Mouse (Mus musculus): ENCODE results near the gene Lrp6. TPM values are rescaled to one million over a fixed set of nuclear protein-coding genes. Genes with fewer than 3 reads are reported as not detected.
A peak's percentile ranks its signal among the peaks of the same experiment; 100 is the strongest.

Lrp6 gene
- polyA plus RNA-seq, 1 experiment from 2014 or later, result 33.3 TPM

DNA sequence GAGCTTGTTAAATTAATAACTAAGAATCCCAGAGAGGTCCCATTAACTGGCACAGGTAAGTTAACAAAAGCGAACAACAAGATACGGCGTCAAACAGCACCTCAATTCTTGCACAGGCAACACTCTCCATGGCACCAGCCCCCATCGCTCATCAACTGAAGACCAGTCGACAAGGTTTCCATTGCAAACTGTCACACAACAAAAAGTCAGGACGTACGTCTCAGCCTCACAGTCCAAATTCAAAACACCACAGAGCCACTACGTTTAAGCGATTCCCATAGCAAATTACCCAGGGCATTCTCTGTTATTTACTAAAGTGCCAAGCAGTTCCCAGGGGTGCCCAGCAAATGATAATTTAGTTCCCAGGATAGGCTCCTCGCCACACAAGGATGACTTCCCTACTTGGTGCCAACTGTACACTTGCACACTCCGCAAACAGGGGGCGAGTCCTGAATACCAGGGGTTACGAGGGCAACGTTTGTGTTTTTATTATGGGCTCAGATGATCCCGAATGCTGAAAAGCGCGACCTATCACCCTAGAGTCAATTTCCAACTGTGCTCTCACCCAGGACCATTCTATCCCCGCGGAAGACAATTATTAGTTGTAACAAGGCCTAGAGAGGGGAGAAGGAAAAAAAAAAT is 1.0 kb downstream of the Lrp6 start:
- Histone ChIP-seq H3K4me2 (peak overlapping the region; percentile 76), H3K4me3 (replicated peaks) (peak overlapping the region; percentile 97), H3K4me1 (peaks cover 24% of the 10 kb centered on the region), H3K9ac (peak overlapping the region; percentile 95), H3K27me3 (no peaks in the 10 kb centered on the region), H3K27ac (peak overlapping the region; percentile 99; the same call in 1 of the 2 replicates), H3K9me3 (no peaks in the 10 kb centered on the region), H3K36me3 (replicated peaks) (no peaks in the 10 kb centered on the region)
- 1% methylated on average over 19 of the region's 19 CpGs for WGBS
- ATAC-seq (ENCODE audit: low FRiP score), result no peak

DNA sequence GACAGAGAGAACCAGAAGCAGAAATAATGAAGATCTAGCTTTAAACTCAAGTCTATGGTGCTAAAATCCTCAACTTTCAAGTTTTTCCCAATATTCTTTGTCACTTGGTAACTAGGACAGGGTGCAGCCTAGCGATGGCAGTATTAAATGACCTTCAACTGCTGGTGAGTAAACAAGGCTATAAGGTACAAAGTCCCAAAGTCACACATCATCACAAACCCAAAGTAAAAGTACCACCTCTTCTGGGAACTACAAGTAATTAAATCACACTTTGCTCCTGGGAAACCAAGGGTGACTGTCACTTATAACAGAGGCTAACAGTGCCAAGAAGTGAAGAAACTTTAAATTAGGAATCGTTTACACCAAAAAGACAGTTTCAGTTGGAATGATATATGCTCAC is 2.2 kb downstream of the Lrp6 start:
- Histone ChIP-seq H3K4me3 (replicated peaks) (peak overlapping the region; percentile 97; the same call in 1 of the 2 replicates), H3K4me2 (peak overlapping the region; percentile 76), H3K27ac (no peak overlapping the region), H3K36me3 (replicated peaks) (no peaks in the 10 kb centered on the region), H3K4me1 (peaks cover 26% of the 10 kb centered on the region), H3K9ac (no peak overlapping the region), H3K9me3 (no peaks in the 10 kb centered on the region), H3K27me3 (no peaks in the 10 kb centered on the region)
- ATAC-seq (ENCODE audit: low FRiP score), result no peak
- 79% methylated on average over 2 of the region's 2 CpGs for WGBS

DNA sequence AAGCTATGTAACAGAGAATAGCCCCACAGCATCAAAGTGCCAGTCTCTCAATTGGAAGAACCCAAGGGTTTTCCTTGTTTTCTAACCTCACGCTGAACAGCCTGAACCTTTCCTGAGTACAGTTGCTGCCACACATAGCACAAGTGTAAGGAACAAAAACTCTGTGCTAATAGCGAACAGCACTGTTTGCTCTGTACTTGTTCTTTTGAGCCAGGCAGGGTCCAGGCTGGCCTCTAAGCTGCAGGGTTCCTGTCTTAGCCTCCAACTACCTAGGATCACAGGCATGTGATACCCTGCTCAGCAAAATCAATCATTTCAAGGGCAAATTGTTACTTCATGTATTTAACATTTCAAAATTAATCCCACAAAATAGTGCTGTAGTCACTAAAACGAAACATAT is 7.1 kb downstream of the Lrp6 start:
- ATAC-seq (ENCODE audit: low FRiP score), result no peak
- Histone ChIP-seq H3K9ac (no peak overlapping the region), H3K9me3 (no peaks in the 10 kb centered on the region), H3K4me3 (replicated peaks) (no peak overlapping the region), H3K36me3 (replicated peaks) (no peaks in the 10 kb centered on the region), H3K4me2 (no peak overlapping the region), H3K4me1 (peaks cover 37% of the 10 kb centered on the region), H3K27me3 (no peaks in the 10 kb centered on the region), H3K27ac (no peak overlapping the region)
- WGBS, result 75% methylated on average over 3 of the region's 3 CpGs

DNA sequence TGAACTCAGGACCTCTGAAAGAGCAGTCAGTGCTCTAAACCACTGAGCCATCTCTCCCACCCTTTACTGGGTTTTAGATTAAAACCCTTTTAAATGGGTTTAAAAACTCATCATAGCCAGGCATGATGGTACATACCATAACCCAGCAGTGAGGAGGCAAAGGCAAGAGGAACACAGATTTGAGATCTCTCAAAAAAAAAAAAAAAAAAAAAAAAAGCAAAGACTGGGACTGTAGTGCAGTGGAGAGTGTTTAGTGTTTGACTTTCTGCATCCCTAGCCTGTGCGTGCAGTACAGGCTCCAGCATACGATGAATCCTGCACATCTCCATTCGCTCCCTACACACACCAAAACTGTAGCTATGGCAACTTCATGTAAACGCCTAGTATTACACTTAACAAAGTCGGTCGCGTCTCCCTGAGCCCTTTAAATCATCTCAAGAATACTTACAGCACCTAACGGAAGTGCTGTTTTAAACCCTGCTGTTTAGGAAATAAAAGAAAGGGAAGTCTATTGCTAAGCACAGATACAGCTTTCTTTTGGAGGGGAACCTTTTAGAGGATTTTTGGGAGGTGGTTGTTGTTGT is 8.1 kb downstream of the Lrp6 start:
- 62% methylated on average over 8 of the region's 8 CpGs for WGBS

DNA sequence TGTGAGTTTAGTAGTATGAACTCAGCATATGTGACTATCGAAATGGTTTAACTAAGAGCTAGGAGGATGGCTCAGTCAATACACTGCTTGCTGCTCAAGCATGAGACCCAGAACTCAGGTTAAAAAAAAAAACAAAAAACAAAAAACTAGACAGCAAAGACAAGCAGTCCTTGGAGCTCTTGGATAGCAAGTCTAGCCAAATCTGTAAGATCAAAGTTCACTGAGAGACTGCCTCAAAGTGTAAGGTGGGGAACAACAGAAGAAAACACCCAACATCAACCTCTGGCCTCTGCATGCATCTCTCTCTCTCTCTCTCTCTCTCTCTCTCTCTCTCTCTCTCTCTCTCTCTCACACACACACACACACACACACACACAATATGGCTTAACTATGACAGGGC is 9.7 kb downstream of the Lrp6 start:
- Histone ChIP-seq H3K27ac (no peak overlapping the region), H3K36me3 (replicated peaks) (no peaks in the 10 kb centered on the region), H3K4me1 (peaks cover 31% of the 10 kb centered on the region), H3K9me3 (no peaks in the 10 kb centered on the region), H3K4me2 (no peak overlapping the region), H3K27me3 (no peaks in the 10 kb centered on the region), H3K4me3 (replicated peaks) (no peak overlapping the region), H3K9ac (no peak overlapping the region)
- 94% methylated on average over 1 of the region's 1 CpGs for WGBS
- ATAC-seq (ENCODE audit: low FRiP score), result no peak

More for the DNA sequence above, 8.1 kb downstream of the Lrp6 start:
- Histone ChIP-seq H3K27ac (no peak overlapping the region), H3K27me3 (no peaks in the 10 kb centered on the region), H3K4me2 (no peak overlapping the region), H3K36me3 (replicated peaks) (no peaks in the 10 kb centered on the region), H3K9ac (no peak overlapping the region), H3K4me1 (peaks cover 31% of the 10 kb centered on the region), H3K4me3 (replicated peaks) (no peak overlapping the region), H3K9me3 (no peaks in the 10 kb centered on the region)
- ATAC-seq (ENCODE audit: low FRiP score), result no peak

DNA sequence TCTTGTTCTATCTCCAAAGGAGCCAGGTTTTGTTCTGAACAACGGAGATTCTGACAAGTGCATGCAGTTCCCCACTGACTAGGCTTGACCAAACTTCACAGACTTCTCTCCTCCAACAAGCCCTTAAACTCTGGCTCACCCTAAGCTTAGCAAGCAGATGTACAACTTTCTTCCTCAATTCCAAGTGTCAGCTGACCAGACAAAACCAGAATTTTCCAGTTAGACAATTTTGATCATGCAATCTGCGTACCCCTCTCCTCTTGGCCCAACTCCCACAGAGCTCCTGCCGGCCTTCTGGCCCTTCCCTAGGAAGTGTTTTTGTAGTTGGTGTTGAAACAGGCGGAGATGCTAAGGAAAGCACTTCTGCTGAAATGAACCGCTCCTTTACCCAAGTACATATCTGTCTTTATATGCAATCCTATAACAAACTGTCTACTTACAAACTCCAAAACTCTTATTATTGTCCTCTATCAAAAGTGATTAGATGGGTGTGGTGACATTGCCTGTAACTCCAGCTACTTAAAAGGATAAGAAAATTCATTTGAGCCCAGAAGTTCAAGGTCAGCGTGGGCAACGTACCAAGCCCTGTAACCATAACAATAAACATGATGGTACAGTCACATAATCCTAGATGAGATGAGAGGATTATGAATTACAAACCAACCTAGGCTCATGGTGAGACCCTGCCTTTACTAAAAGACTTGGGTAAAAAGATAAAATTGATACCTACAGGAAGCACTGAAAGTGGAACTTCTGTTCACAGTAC is 10.4 kb downstream of the Lrp6 start:
- H3K4me2 ChIP-seq, result no peak overlapping the region
- WGBS, result 84% methylated on average over 7 of the region's 7 CpGs
- no peak overlapping the region for H3K27ac ChIP-seq
- ATAC-seq (ENCODE audit: low FRiP score), result no peak
- no peak overlapping the region for H3K4me3 ChIP-seq (replicated peaks)
- H3K9ac ChIP-seq, result no peak overlapping the region
- H3K36me3 ChIP-seq (replicated peaks), result no peaks in the 10 kb centered on the region
- H3K4me1 ChIP-seq, result peaks cover 31% of the 10 kb centered on the region
- no peaks in the 10 kb centered on the region for H3K9me3 ChIP-seq
- H3K27me3 ChIP-seq, result no peaks in the 10 kb centered on the region

DNA sequence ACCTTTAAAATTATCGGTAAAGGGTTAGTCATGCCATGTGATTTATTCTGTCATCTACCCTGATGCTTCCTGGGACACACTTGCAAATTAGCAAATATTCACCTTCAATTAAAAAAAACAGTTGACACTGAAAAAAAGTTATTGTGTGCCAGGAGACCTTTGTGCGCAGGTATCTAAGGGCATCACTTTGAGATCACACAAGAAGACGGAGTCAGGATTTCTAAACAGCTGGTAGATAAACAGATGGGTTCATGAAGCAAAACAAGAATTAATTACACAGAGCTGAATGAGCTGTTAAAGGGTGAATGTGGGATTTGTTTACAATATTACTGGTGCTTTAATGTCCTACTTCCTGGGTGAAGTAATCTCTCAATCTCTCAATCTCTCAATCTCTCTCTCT is 11.6 kb downstream of the Lrp6 start:
- Histone ChIP-seq H3K4me1 (peaks cover 31% of the 10 kb centered on the region), H3K9me3 (no peaks in the 10 kb centered on the region), H3K36me3 (replicated peaks) (no peaks in the 10 kb centered on the region), H3K4me2 (no peak overlapping the region), H3K9ac (no peak overlapping the region), H3K27me3 (no peaks in the 10 kb centered on the region), H3K4me3 (replicated peaks) (no peak overlapping the region), H3K27ac (no peak overlapping the region)
- no peak for ATAC-seq (ENCODE audit: low FRiP score)
- 66% methylated on average over 3 of the region's 3 CpGs for WGBS

DNA sequence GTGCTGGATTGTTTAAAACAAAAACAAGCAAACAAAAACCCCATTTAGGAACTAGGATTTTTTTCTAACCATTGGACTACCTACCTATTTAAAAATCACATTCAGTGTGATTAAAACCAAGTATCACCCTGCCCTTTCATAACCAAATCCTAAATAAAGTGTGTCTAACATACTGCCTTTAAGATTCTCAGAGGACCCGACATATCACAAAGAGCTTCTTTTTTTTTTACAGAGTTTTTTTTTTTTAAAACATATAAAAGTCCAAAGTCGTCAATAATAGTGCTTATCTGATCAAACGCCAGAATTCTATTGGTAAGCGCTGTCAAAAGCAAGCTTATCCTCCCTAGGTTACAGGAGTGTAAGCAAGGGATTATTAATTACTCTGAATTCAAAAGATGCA is 12.5 kb downstream of the Lrp6 start:
- 53% methylated on average over 4 of the region's 4 CpGs for WGBS
- Histone ChIP-seq H3K4me3 (replicated peaks) (no peak overlapping the region), H3K27ac (no peak overlapping the region), H3K36me3 (replicated peaks) (no peaks in the 10 kb centered on the region), H3K9ac (no peak overlapping the region), H3K4me2 (no peak overlapping the region), H3K4me1 (peaks cover 26% of the 10 kb centered on the region), H3K9me3 (no peaks in the 10 kb centered on the region), H3K27me3 (no peaks in the 10 kb centered on the region)
- no peak for ATAC-seq (ENCODE audit: low FRiP score)

DNA sequence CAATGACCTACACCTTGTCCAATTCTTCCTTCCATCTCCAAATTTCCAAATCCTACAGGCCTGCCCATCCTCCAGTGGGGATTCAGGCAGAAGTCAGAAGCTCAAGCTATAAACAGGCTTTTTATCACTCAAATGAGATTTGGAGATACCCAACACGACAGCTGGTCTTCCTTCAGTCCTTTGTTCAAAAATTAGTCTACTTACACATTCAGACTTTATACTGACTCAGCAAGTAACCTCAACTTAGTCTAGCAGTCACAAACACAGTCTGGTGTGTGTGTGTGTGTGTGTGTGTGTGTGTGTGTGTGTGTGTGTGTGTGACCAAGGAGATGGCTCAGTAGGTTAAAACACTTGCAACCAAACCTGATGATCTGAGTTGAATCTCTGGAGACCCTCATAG is 15.8 kb downstream of the Lrp6 start:
- no peak for ATAC-seq (ENCODE audit: low FRiP score)
- no peak overlapping the region for H3K4me3 ChIP-seq (replicated peaks)
- H3K4me1 ChIP-seq, result peaks cover 11% of the 10 kb centered on the region; the same call in 1 of the 2 replicates
- no peaks in the 10 kb centered on the region for H3K9me3 ChIP-seq
- no peaks in the 10 kb centered on the region for H3K36me3 ChIP-seq (replicated peaks)
- no peak overlapping the region for H3K9ac ChIP-seq
- H3K4me2 ChIP-seq, result no peak overlapping the region
- 91% methylated on average over 1 of the region's 1 CpGs for WGBS
- H3K27ac ChIP-seq, result no peak overlapping the region
- H3K27me3 ChIP-seq, result no peaks in the 10 kb centered on the region

DNA sequence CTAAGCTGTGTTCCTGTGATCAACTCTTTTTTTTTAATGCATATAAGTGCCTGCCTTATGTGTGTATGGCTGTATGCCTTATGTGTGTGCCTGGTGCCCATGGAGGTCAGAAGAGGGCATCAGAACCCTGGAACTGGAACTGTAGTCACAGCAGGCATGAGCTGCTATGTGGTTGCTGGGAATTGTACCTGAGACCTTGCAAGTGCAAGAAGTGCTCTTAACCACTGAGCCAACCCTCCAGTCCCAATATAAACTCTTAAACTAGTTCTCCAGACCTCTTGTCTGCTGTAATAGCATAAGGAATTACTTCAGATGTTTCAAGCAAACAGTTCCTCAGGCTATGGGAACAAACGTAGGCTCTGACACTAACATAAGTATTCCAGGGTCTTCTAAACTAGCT is 16.4 kb downstream of the Lrp6 start:
- Histone ChIP-seq H3K36me3 (replicated peaks) (no peaks in the 10 kb centered on the region), H3K27ac (no peak overlapping the region), H3K9ac (no peak overlapping the region), H3K4me1 (peaks cover 5% of the 10 kb centered on the region; the same call in 1 of the 2 replicates), H3K4me3 (replicated peaks) (no peak overlapping the region), H3K27me3 (no peaks in the 10 kb centered on the region), H3K9me3 (no peaks in the 10 kb centered on the region), H3K4me2 (no peak overlapping the region)
- WGBS, result 83% methylated on average over 1 of the region's 1 CpGs
- no peak for ATAC-seq (ENCODE audit: low FRiP score)

DNA sequence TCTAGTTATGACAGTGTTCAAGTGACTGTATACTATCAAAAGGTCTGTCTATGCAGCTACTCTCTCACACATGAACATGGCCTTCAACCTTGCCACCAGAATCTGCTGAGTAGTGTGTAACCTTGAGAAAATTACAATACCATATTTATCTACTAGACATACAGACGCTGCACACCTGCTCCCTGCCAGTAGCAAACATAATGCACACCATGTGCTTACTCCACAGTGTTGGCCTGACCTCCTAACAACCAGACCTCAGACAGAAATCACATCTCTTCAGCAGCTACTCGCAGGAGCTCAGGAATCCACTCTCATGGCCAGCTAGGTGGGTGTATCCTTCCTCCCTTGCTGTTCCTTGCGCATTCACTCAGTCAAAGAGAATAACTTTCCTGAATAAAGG is 21.9 kb downstream of the Lrp6 start:
- ATAC-seq (ENCODE audit: low FRiP score), result no peak
- Histone ChIP-seq H3K9me3 (no peaks in the 10 kb centered on the region), H3K9ac (no peak overlapping the region), H3K4me1 (0 out of 2 replicates have a peak, but pooled peaks cover 3% of the 10 kb centered on the region), H3K27ac (no peak overlapping the region), H3K27me3 (no peaks in the 10 kb centered on the region), H3K4me2 (no peak overlapping the region), H3K36me3 (replicated peaks) (peaks cover 12% of the 10 kb centered on the region; the same call in 1 of the 2 replicates), H3K4me3 (replicated peaks) (no peak overlapping the region)
- 85% methylated on average over 3 of the region's 3 CpGs for WGBS

DNA sequence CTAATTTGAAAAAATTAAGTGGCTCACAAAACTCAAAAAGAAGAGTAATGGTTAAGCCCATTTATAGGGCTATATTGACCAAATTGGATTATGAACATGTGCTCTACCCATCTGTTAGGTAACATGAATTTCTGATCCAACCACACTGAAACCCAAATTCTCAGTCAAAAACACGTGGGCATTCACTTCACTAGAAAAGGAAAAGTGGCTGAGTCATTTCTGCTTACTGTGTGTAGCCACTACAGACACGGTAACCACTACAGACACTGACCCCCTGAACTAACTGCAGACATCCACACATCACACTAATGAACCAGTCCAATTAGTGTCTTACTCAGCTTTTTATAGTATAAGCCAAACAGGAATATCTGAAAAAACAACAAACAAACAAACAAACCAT is 22.7 kb downstream of the Lrp6 start:
- H3K9ac ChIP-seq, result no peak overlapping the region
- peaks cover 12% of the 10 kb centered on the region; the same call in 1 of the 2 replicates for H3K36me3 ChIP-seq (replicated peaks)
- no peak overlapping the region for H3K4me2 ChIP-seq
- H3K9me3 ChIP-seq, result no peaks in the 10 kb centered on the region
- no peaks in the 10 kb centered on the region for H3K27me3 ChIP-seq
- no peak overlapping the region for H3K27ac ChIP-seq
- 73% methylated on average over 2 of the region's 2 CpGs for WGBS
- no peak overlapping the region for H3K4me3 ChIP-seq (replicated peaks)
- 0 out of 2 replicates have a peak, but pooled peaks cover 3% of the 10 kb centered on the region for H3K4me1 ChIP-seq
- ATAC-seq (ENCODE audit: low FRiP score), result no peak

Measured in forebrain, embryonic 12.5 days (tissue).